Mouse (Mus musculus) lung, postnatal 10 days (tissue): ENCODE measurements around the gene Timm50.

Source experiments
- DNase-seq: peaks from one replicate; pipeline ENCODE4 v3.0.0; 2021

Gene Timm50

DNA sequence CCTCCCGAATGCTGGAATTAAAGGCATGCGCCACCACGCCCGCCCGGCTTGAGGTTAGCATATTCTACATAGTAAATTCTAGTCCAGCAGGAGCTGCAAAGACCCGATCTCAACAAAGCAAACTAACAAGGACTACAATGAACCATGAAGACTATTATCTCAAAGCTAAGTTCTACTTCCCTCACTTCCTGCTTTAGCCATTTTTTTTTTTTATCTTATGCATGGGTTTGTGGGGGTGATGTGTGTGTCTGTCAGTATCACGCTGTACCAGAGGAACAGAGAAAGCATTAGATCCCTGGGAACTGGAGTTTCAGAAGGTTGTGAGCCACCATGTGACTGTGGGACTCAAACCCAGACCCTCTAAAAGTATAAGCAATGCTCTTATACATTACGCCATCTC is 13.4 kb upstream of the Timm50 start:
- no peak for DNase-seq

DNA sequence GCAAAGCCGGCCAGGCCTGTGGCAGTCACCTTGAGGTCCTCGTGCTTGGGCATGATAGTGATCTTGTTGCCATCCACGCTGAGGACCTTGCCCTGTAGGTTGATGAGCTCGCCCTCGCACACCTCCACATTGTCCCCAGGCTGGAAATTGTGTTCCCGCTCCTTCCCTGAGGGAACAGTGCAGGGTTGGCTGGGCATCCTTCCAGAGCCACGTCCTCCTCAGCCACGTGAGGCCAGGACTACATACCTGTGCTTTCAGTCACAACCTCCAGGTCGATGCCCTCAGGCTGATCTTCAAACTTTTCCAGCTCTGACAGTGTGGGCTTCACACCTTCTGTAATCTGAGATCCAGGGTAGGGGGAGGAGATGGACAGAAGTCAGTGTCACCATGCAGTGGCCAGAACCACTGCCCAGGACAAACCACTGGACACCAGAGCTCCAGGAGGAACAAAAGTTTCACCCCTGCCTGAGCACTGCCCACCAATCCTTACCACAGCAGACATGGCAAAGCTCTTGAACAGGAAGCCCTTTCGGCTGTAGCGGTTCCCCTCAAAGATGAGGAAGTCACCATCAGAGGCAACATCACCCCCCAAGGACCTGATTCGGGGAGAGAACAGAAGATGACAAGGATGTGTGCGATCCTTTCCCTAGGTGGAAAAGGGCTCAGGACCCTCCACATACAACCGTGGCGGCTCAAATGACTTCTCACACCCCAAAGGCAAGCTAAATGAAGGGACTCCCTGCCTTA is 10.3 kb upstream of the Timm50 start:
- DNase-seq: no peak

DNA sequence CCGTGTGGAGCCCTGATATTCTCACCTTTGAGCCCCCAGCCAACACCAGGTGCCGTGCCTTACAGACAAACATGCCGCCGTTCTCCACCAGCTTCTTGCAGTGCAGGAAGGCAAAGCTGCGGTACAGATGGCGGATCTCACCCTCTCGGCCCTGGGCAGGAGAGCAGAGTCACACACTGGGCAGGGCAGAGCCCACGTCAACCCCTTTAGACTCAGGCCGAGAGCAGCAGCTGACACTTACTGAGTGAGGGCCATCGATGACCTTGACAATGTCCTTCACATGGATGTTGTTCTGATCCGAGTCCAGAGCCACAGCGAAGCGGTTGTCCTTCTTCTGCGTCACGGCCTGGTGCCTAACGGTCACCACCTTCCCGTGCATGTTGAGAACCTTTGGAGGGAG is 6.8 kb upstream of the Timm50 start:
- DNase-seq: no peak

DNA sequence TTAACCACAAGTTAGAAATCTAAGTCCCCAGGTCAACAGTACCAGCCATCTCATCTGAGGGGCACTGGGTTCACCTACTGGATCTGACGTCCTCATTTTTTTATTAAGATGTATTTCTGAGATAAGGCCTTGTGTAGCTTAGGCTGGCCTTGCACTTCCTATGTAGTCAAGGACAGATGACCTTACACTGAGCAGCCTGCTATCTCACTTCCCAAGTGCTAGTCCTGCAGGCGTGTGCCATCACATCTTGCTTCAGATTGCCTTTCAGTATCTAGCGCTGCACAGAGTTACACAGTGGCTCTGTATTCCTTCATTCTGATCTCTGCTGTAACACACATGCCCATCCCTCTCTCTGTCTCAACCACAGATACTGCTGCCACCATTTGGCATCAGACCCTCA is 6.2 kb upstream of the Timm50 start:
- DNase-seq: no peak

DNA sequence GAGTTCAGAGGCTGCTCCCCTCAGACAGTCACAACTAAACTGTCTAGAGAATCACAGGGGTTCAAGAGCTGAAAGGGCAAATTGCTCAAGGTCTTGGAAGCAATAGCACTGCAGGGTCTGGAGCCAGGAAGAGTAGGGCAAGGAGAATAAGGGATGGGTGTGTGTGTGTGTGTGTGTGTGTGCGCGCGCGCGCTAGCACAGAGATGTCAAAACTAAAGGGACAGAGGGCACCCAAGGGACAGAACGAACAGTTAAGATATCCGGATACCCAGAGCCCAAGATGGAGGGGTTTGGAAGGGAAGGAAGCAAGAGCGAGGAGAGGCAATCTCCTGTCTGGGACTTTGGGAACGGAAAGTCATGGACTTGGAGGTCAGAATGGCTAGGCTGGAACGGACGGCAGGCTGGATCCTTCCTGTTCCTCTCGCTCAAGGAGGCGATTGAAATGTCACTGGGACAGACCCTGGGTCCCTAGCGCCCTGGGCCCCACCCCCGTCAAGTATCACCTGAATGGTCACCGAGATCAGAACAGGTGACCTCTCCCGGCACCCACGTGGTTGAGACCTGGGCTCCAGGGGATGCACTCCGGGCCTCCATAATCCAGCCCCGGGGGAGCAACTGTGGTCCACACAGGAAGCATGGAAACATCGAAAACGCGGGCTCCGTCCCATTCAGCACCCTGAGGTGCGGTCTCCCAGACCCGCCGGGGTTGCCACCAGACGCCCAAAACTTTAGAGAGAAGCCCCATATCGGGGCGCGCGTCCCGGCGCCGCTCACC is 534 bp downstream of the Timm50 start:
- no peak for DNase-seq

DNA sequence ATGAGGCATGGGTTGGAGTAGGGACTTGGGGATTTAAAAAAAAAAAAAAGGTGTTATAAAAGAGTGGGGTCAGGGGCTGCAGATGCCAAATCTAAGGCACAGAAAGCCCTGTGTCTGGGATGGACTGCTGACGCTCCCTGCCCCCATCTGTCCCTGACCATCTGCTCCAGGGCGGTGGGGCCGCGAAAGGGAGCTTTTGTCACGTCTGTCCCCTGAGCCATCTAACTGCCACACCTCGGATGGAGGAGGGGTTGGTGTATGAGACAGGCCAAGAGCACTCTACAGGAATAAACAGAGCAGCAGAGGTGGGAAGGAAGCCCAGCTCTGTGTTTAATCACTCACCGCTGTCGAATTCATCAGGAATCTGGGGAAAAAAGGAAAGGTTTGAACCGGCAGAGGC is 2.1 kb downstream of the Timm50 start:
- no peak for DNase-seq

DNA sequence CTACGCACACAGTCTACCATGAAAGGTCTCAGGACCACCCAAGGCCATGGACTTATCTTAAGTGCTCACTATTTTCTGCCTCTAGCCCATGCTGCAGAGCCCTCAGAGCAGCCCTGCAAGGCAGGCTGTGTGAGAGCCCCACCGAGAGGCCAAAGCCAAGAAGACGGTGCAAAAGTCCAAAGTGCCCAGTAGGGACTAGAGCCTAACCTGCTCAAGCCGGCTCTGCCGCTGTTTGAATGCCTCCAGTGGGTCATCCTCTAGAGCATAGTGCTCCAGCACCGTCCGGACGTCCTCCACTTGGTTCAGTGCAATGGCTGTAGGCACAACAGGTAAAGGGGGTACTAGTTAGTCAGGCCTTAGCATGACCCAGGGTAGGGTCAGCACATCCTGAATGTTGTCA is 5.7 kb downstream of the Timm50 start:
- no peak for DNase-seq

DNA sequence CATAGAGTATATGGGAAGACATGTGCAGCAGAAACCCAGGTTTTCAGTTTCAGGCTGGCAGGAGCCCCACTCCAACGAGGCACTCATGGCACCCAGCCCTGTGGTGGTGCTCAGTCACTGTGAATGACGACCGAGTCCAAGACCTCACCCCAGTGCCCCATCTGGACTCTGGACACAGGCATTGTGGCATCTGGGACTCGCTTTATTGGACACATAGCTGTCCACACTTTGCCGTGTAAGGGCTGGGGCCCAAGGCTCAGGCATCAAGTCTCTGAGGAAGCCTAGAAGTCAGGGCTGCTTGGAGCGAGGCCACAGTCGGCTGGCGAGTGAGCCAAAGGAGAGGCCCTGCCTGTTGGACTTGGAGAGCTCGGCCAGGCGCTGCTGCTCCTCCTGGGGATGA is 6.2 kb downstream of the Timm50 start:
- DNase-seq: no peak

DNA sequence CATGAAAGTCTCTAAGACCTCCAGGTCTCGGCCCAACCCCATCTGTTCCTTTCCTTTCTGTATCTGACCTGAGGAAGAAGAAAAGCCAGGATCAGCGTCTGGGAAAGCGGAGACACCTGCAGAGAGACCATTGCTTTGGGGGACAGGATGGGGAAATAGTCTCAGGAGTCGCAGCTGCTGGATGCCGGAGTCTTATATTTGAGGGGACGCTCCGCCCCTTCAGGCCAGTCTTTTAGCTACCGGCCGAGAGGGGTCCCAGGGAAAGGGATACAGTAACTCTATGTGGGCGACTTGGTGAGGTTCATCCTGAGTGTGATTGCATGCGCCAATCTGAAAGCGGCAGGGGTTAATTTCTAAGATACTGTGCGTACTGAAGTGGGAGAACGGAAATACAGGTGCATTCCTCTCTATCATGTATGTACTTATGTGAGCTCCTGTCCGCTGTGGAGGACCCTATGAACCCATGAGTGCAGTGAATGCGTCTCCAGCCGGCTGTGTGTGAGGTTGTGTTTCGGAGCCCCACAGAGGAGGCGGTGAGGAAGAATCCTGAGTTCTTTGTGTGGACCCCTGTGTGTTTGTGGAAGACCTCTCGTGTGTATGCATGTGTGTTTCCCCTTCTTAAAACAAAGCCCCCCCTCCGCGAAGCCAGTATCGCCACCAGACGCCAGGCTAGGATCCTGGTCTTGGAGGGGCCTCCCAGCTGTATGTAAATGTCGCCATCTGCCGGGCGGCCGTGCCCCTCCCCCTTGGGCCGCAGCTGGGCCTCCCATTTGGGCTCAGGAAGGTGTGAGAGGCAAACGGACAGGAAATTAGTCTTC is 10.0 kb downstream of the Timm50 start, which contains the start of gene Dll3:
Gene Dll3 (minus strand): TSS at position 623 of the 818 bp plus-strand sequence.
- peak; percentile 75 for DNase-seq

DNA sequence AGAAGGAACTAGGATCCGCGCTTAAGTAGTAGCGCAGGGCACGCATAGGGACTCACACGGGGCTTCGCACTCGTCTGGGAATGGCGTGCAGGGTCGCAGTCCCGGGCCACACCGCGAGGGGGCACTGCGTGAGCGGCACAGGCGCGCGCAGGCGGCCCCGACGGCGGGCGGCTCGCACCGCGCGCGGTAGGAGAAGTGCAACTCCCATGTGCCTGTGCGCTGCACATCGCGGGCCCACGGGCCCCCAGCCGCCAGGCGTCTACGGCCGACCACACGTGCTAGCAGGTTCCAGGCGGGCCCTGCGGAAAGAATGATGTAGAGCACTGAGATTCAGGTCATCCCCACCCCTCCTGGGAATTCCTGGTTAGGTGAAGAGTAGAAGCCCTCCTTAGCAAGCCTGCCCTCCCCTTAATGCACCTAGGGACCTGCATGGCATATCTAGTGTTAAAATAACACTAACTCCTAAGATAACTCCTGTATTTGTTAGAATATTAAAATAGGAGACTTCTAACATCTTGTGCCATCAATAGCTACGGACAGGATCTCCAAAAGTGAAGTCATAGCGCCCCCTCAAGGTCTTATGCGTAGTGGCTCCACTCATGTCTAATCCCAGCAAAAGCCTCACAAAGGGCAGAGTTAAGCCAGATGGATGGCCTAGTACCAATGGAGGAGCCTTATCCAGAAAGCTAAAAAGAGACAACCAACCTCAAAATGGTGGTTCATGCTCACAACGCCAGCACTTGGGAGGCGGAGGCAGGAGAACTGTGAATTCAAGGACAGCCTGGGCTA is 12.8 kb downstream of the Timm50 start:
- peak; percentile 60 for DNase-seq

DNA sequence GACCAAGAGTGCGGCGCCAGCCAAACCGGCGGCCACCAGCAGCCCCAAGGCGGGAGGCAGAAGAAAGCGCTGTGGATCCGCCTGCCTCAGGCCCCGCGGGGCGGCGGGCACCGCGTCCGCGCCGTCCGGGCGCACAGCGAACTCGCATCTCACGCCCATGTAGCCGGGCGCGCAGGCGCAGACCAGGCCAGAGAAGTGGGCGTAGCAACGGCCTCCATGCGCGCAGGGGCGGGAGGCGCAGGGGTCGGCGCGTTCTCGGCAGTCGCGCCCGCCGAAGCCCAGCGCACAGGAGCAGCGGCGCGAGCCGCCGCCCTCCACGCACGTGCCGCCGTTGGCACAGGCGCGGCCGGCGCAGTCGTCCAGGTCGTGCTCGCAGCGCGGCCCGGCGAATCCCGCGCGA is 17.4 kb downstream of the Timm50 start:
- peak; percentile 72 for DNase-seq

DNA sequence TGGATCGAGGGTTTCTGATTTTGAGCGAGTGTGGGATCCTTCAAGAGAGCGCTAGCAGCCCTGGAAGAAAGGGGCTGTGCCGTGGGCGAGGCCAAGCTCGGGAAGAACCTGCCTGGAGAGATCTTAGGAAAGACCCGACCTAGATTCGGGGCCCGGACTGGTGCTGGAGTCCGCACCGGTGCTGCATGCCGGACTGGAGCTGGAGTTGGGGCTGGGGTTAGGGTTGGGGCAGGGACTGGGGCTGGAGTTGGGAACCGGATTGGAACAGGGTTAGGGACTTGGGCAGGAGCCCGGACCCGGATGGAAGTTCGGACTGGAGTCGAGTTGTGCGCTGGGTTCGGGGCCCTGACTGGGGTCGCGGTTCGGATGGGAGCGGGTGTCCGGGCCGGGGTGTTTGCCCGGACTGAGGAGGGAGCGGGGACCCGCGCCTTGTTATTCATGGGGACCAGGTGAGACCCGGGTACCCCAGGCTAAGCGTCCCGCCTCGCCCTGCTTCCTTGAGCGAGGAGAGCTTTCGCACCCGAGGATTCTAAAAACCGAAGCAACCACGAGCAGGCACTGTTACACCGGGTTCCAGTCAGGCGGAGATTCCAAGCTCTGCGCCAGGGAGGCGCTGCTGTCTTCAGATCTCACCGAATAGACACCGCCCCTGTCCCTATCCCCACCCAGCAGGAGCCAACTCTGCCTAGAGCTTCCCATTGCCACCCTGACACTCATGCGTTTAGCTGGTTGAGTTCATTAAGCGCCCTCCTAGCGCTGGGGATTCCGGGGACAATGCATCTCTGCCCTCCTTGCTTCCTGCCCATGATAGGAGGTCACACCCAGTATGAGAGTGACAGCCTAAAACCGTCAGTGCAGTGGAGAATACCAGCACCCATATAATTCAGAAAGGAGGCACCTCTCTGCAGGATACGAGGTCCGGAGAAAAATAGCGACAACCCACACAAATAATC is 21.0 kb downstream of the Timm50 start, which contains the start of gene Selenov:
Gene Selenov (minus strand): TSS at position 549 of the 953 bp plus-strand sequence.
- DNase-seq: peak; percentile 36

DNA sequence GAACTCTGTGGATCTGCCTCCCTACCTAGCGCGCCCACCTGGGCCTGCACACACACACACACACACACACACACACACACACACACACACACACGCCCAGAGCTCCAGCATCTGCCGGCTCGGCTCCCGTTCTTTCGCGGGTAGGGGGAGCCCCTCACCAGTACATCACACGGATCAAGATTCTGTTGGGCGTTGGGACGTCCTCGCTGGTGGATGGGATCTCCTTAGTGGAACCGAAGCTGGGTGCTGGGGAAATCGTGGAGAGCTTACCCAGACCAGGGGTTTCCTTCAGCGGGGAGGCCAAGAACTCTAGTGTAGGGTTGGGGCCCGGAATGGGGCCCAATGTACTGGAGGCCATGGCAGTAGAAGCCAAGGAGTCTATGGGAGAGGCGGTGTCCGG is 21.7 kb downstream of the Timm50 start:
- peak; percentile 21 for DNase-seq

DNA sequence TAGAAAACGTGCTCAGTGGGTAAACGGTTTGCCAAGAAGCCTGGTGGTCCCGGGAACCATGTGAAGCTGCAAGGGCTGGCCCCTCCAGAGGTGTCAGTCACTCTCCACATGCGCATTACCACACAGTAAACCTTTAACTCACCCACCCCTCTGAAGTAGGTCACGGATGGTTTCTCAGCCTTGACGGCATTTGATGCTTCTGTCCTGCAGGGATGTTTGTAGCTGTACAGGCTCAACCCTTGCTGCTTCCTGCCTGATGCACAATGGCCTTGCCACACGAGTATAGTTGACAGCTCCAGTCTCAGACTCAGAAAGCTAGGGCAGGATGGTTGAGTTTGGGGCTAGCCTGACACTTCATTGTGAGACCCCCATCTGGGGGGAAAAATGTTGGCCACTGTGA is 31.2 kb downstream of the Timm50 start:
- no peak for DNase-seq

DNA sequence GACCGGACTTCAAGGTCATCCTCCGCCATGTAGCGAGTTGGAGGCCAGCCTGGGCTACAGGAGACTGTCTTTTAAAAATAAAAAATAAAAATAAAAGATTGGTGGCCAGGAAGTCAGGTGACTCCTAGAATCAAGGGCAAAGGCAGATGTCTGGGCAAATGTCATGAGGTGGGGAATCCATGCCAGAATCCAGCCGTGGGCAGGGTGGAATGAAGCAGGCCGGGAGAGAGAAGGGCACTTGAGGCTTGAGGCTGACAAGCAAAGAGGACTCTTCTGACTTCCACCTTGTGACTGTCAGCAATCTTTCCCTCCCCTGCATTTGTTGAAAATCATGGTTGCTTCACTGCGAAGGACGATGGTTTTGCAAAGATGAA is 33.6 kb downstream of the Timm50 start:
- DNase-seq: no peak

DNA sequence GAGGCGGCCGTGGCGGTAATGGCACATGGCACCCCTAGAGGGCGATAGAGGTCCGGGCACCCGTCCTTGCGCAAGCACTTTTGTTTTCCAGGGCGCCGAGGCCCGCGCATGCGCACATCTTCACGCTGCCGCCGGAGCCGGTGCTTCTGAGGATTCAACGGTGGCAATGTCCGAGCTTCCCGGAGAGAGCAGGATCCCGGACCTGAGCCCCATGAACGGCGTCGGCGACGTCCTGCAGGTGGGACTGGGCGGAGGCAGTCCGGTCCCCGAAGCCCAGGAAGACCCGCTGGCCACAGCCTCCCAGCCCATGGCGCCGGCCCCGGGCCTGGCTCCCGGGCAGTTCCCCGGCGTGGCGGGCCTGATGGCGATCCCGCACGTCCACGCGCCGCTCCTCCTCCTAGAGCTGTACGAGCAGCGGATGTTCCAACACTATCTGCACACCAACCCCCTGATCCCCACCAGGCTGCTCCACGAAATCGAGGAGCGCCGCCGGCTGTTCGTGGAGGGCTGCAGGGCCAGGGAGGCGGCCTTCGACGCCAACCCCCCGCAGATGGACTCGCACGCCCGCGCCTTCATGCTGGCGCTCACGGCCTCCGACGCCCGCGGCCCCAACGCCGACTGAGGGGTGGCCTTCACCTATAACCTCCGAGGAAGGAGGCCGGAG is 34.1 kb downstream of the Timm50 start, which contains the start of gene Eid2b:
Gene Eid2b (plus strand): TSS at position 125 of the 664 bp plus-strand sequence.
- peak; percentile 96 for DNase-seq

DNA sequence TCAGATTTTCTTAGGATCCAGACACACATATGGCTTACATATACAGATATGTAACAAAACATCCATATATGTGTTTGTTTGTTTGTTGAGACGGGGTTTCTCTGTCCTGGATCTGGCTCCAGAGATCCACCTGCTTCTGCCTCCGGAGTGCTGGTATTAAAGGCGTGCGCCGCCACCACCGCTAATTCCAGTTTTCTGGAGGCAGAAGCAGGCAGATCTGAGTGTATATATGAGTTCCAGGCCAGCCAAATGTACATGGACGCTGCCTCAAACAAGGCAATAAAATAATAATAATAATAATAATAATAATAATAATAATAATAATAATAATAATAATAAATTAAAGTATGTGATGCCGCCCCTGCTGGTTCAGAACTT is 34.6 kb downstream of the Timm50 start:
- DNase-seq: no peak

DNA sequence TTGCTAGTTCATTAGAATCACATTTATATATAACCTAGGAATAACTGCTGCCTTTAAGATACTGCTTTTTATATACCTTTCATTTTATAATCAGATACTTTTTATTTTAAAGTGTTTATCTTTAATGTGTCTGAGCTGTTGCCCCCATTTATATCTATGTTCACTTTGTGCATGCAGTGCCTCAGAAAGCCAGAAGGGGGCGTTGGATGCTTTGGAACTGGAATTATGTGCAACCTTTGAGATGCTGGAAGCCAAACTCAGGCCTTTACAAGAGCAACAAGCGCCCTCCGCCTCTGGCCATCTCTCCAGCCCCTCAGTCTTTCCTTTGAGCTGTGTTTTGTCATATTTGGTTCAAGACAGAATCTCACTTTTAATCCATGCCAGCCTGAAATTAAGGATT is 40.1 kb downstream of the Timm50 start:
- no peak for DNase-seq

DNA sequence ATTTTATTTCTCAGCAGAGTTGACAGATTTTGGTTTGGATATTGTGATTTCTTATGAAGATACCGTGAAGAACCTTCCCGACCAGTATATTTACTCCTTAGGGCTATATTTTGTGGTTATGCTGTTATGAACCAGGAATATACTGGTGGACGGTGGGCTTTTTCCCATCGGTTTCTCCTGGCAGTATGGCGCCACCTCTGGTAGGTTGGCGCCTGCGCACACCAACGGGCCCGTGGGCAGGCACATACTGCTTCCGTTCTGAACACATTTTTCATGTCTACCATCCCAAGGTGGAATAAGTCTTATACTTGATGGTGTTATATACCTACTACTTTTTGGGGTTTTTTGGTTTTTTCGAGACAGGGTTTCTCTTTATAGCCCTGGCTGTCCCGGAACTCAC is 42.5 kb downstream of the Timm50 start:
- no peak for DNase-seq

DNA sequence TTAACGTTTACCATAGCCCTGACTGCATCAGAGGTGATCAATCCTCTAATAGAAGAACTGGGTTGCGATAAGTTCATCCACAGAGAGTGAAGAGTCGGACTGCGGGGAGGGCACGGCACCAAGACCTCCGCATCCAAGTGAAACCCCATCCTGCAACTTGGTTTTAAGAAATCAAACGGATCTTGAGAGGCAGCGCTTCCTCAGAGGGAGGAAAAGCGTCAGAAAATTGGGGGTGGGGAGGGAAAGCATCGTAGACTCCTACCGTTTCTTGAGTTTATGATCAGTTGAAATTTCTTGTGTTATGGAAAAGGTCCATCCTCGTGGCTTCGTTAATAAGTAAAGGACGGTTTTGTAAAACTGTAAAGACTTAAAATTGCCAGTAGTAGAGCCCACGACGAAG is 43.3 kb downstream of the Timm50 start:
- DNase-seq: no peak

DNA sequence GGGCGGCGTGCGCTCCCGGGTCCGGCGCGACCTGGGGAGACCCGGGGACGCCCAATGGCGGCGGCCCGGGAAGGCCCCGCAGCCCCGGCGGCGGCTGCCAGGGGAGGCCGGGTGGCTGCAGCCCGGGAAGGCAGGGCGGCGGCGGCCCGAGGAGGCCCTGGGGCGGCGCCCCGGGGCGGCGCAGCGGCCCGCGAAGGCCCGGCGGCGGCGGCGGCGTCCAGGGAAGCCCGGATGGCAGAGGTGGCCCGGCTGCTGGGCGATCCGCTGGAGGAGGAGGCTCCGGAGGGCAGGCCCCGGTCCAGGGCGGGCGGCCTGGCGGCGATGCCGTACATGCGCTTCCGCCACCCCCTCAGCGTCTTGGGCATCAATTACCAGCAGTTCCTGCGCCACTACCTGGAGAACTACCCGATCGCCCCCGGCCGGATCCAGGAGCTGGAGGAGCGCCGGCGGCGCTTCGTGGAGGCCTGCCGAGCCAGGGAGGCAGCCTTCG is 43.8 kb downstream of the Timm50 start:
- peak; percentile 69 for DNase-seq
